ENCODE assay signal across 8 mouse cellular contexts in genomic region chr3:83899556-83899955, GRCm38 (mm10). TPM values are rescaled to one million over a fixed set of nuclear protein-coding genes. Genes with fewer than 3 reads are reported as not detected.
DNase-seq lines count a peak whose midpoint lies in the region; ATAC-seq and TF ChIP-seq lines count a peak whose summit lies in the region.

No protein-coding gene starts in this region.

- WGBS in heart, adult 2 months: 36% methylated on average over 8 of the region's 8 CpGs
- WGBS in heart, embryonic 12.5 days: 52% methylated on average over 8 of the region's 8 CpGs
- WGBS in forebrain, embryonic 10.5 days: 71% methylated on average over 8 of the region's 8 CpGs
- 63% methylated on average over 8 of the region's 8 CpGs for WGBS in hindbrain, embryonic 11.5 days

- peak; percentile 64 for DNase-seq in heart, adult 2 months
- DNase-seq in adrenal gland, adult 18-20 months (ENCODE audit: low spot score in 2 of 2): peak; percentile 45 to 53
- DNase-seq in forebrain, embryonic 10.5 days (ENCODE audit: extremely low spot score, low spot score): peak; percentile 46
- peak; percentile 61 for DNase-seq in hindbrain, embryonic 11.5 days (ENCODE audit: low spot score)
- peak; percentile 35 for DNase-seq in layer of hippocampus, adult 9-10 months (ENCODE audit: low spot score)
- DNase-seq in right cerebral cortex, postnatal 10 days (ENCODE audit: low spot score in 2 of 2): peak; percentile 50 to 65

- 0 out of 2 replicates have a peak, but pooled peaks have one; percentile 40 for TF ChIP-seq EP300 in heart, adult 2 months (IDR thresholded peaks at IDR 0.05; ENCODE audit: insufficient read depth, low read depth, low read length)

- peak; percentile 89 for TF ChIP-seq CTCF in heart, adult 2 months (IDR thresholded peaks at IDR 0.05)

- intact Hi-C loops in heart, adult 2 months (cut with DNase I): loop anchor here (1.0 to 2.0 kb wide), 2 partner anchors 58 to 103 kb away; partner anchors contain the start of gene Tlr2

- no peaks in the 10 kb centered on the region for H3K36me3 ChIP-seq in heart, adult 2 months (ENCODE audit: control insufficient read depth, insufficient read depth, low read length)
- peaks cover 48% of the 10 kb centered on the region for H3K36me3 ChIP-seq in heart, embryonic 12.5 days
- H3K36me3 ChIP-seq in forebrain, embryonic 10.5 days (replicated peaks): peaks cover 80% of the 10 kb centered on the region
- H3K36me3 ChIP-seq in hindbrain, embryonic 11.5 days (ENCODE audit: control insufficient read depth, insufficient read depth, low read length): peaks cover 15% of the 10 kb centered on the region

- no peak overlapping the region for H3K27ac ChIP-seq in heart, adult 2 months
- H3K27ac ChIP-seq in heart, embryonic 12.5 days (ENCODE audit: poor library complexity, severe bottlenecking): no peak overlapping the region
- H3K27ac ChIP-seq in forebrain, embryonic 10.5 days: no peak overlapping the region
- H3K27ac ChIP-seq in hindbrain, embryonic 11.5 days (ENCODE audit: low read depth, low read length): no peak overlapping the region

- no peak overlapping the region for H3K4me3 ChIP-seq in heart, adult 2 months
- H3K4me3 ChIP-seq in heart, embryonic 12.5 days: no peak overlapping the region
- H3K4me3 ChIP-seq in forebrain, embryonic 10.5 days: no peak overlapping the region
- no peak overlapping the region for H3K4me3 ChIP-seq in hindbrain, embryonic 11.5 days (ENCODE audit: low read depth, low read length)

- H3K79me2 ChIP-seq in heart, adult 2 months (replicated peaks; ENCODE audit: control insufficient read depth, insufficient read depth, low read length): no peaks in the 10 kb centered on the region

- no peaks in the 10 kb centered on the region for H3K9me3 ChIP-seq in heart, embryonic 12.5 days (replicated peaks)
- no peaks in the 10 kb centered on the region for H3K9me3 ChIP-seq in forebrain, embryonic 10.5 days
- H3K9me3 ChIP-seq in hindbrain, embryonic 11.5 days (ENCODE audit: control insufficient read depth, low read length): no peaks in the 10 kb centered on the region

- TF ChIP-seq POLR2A in heart, adult 2 months (IDR thresholded peaks at IDR 0.05; ENCODE audit: insufficient read depth, low read depth, low read length): no peak

- H3K9ac ChIP-seq in heart, adult 2 months (ENCODE audit: low read depth, low read length): no peak overlapping the region
- H3K9ac ChIP-seq in heart, embryonic 12.5 days: no peak overlapping the region
- H3K9ac ChIP-seq in hindbrain, embryonic 11.5 days (ENCODE audit: low read depth, low read length): no peak overlapping the region

- ATAC-seq in heart, embryonic 12.5 days (ENCODE audit: insufficient number of reproducible peaks, low FRiP score): no peak
- ATAC-seq in hindbrain, embryonic 11.5 days (ENCODE audit: low FRiP score): peak; percentile 31; the same call in 1 of the 2 replicates
- ATAC-seq in megakaryocyte, adult 5-6 weeks (ENCODE audit: poor library complexity, severe bottlenecking): peak; percentile 65; the same call in 1 of the 2 replicates

- no peaks in the 10 kb centered on the region for H3K27me3 ChIP-seq in heart, adult 2 months (ENCODE audit: control insufficient read depth, insufficient read depth, low read length)
- H3K27me3 ChIP-seq in heart, embryonic 12.5 days (replicated peaks): no peaks in the 10 kb centered on the region
- no peaks in the 10 kb centered on the region for H3K27me3 ChIP-seq in forebrain, embryonic 10.5 days (ENCODE audit: poor library complexity, severe bottlenecking)
- no peaks in the 10 kb centered on the region for H3K27me3 ChIP-seq in hindbrain, embryonic 11.5 days (ENCODE audit: control insufficient read depth, insufficient read depth, low read length)

- no peak overlapping the region for H3K4me2 ChIP-seq in heart, embryonic 12.5 days
- H3K4me2 ChIP-seq in hindbrain, embryonic 11.5 days (replicated peaks; ENCODE audit: low read depth, low read length): no peak overlapping the region

- H3K4me1 ChIP-seq in heart, adult 2 months (ENCODE audit: control insufficient read depth, insufficient read depth, low read length): peaks cover under 1% of the 10 kb centered on the region; the same call in 1 of the 2 replicates
- H3K4me1 ChIP-seq in heart, embryonic 12.5 days (replicated peaks): peaks cover 13% of the 10 kb centered on the region
- no peaks in the 10 kb centered on the region for H3K4me1 ChIP-seq in forebrain, embryonic 10.5 days
- no peaks in the 10 kb centered on the region for H3K4me1 ChIP-seq in hindbrain, embryonic 11.5 days (replicated peaks; ENCODE audit: control insufficient read depth, insufficient read depth, low read length)

RNA-seq across cellular contexts. Expression of gene Tlr2, which starts 58.0 kb away (rescaled TPM):
- total RNA-seq in heart, adult 2 months (2021): 1 to 10 TPM; 2.0 to 2.6 TPM
- polyA plus RNA-seq in heart, adult 2 months (2012; rRNA removed): 1.4 and 2.6 TPM in 2 replicates
- polyA plus RNA-seq in heart, embryonic 12.5 days (2016; fragmentation: Nextera tagmentation; extraction: Ambion mirVana): 2.6 and 2.8 TPM in 2 replicates
- 1 to 10 TPM; 2.8 to 3.7 TPM for total RNA-seq in adrenal gland, adult 18-20 months (2021)
- polyA plus RNA-seq in forebrain, embryonic 10.5 days (2016; fragmentation: Nextera tagmentation; extraction: Ambion mirVana): 1.0 and 1.2 TPM in 2 replicates
- 1.5 and 2.0 TPM in 2 replicates for polyA plus RNA-seq in hindbrain, embryonic 11.5 days (2014; fragmentation: Nextera tagmentation; extraction: Ambion mirVana)
- 48.9 and 62.5 TPM in 2 replicates for total RNA-seq in megakaryocyte, adult 5-6 weeks (2015)
- 48.9 and 57.0 TPM in 2 replicates for total RNA-seq in megakaryocyte, adult 5-6 weeks (2017)
